Mouse (Mus musculus): ENCODE measurements around the gene Sez6l. TPM values are rescaled to one million over a fixed set of nuclear protein-coding genes. Genes with fewer than 3 reads are reported as not detected.

Sez6l gene
- total RNA-seq, 2 experiments from 2014 or later, result 174 to 177 TPM

DNA sequence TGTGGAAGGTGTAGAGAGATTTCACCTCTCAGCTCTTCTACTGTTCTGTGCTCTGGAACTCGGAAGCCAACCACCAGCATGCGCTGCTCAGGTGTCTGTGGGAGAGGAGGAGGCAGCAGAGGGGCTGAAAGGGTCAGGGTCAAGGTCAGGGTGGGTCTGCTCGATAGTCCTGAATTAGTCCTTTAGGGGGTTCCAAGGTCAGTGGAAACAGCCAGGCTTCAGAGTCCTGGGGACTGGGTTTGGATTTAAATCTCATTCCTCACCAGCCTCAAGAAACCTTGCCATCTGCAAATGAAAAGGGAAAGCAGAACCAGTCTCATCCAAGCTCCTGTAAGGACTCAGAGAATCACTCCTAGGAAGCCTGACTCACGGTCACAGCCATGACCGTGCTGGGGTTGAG, 67.1 kb downstream of the Sez6l start:
- no peak for TF ChIP-seq CTCF (IDR thresholded peaks at IDR 0.05)
- no peak for DNase-seq (ENCODE audit: extremely low spot score in 1 of 2, low spot score in 2 of 2)
- H3K4me3 ChIP-seq, result no peak overlapping the region
- H3K27ac ChIP-seq, result peak overlapping the region; percentile 73
- intact Hi-C loops (cut with DNase I), result no loop called here

DNA sequence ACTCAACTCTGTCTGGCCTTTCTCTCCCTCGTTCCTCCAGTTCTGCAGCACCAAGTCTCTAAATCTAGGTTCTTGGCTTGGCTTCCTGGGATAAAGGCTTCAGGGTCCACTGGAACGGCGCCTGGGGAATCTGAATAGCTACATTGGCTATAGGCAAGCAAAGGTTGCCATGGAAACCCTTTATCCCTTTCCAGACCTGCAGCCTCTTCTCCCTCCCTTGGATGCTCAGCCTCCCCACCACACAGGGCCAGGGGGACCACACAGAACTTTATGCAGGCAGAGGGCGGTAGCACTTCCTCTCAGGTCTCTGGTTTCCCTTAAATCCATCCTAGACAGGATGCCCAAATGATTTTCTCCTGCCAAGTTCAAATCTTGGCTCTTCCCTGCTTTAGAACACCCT, 71.4 kb downstream of the Sez6l start:
- Histone ChIP-seq H3K27ac (peak overlapping the region; percentile 3; the same call in 1 of the 2 replicates), H3K4me3 (no peak overlapping the region)
- intact Hi-C loops (cut with DNase I), result no loop called here
- no peak for DNase-seq (ENCODE audit: extremely low spot score in 1 of 2, low spot score in 2 of 2)
- no peak for TF ChIP-seq CTCF (IDR thresholded peaks at IDR 0.05)

DNA sequence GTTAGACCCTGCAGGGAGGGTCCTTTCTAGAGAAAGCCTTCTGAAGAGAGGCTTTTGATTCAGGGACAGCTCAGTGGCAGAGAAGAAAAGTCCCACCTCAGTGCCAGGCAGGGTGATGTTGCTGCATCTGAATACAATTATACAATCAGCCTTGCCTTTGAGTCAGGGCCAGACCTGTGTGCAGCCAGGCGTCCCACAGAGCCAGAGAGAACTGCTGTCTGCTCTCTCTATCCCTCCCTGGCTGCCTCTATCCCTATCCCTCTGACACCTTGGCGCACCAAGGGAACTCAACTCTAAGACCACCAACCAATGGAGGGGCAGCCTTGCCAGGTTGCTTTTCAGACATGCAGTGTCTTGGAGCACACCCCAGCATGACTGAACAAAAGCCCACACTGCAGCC, 75.6 kb downstream of the Sez6l start:
- DNase-seq (ENCODE audit: extremely low spot score in 1 of 2, low spot score in 2 of 2), result no peak
- no peak for TF ChIP-seq CTCF (IDR thresholded peaks at IDR 0.05)
- Histone ChIP-seq H3K4me3 (no peak overlapping the region), H3K27ac (peak overlapping the region; percentile 40)
- intact Hi-C loops (cut with DNase I), result loop anchor here (5.0 kb wide), 1 partner anchor 61 kb away; no protein-coding TSS in a partner anchor

DNA sequence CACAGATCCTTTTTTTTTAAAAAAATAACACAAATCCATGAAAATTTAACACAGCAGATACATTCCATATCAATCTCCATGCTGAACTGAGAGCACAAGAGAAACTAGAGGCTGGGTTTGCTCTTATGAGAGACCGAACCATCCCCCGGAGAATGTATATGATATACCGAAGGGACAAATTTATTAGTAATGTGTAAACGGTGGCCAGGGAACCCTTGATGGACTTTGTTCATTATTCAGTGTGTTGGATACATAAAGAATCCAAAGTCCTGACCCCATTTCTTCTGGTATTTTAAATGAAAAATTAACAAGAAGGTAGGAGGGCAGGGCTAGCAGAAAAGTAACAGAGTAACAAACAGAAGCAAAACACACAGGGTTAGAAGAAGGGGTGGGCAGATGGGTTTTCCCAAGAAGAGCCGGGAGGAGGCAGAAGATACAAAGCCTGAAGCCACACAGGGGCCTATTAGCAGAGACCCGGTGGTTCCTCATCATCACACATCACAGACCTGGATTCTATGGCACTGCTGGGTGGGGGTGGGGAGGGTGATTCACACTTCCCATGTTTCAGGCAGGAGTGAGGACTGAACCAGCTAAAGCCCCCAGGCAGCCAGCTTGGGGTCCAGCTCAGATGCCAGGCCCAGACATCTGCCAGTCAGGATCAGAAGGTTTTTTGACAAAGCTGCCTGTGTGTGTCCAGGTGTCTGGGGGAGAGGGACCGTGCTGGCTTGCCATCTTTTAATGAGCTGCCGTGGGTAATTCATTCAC, 76.9 kb downstream of the Sez6l start:
- no peak overlapping the region for H3K4me3 ChIP-seq
- intact Hi-C loops (cut with DNase I), result loop anchor here (5.0 kb wide), 1 partner anchor 62 kb away; no protein-coding TSS in a partner anchor
- TF ChIP-seq CTCF (IDR thresholded peaks at IDR 0.05), result no peak; the same call in 1 of the 2 replicates
- peak overlapping the region; percentile 42; the same call in 1 of the 2 replicates for H3K27ac ChIP-seq
- no peak for DNase-seq (ENCODE audit: extremely low spot score in 1 of 2, low spot score in 2 of 2)

DNA sequence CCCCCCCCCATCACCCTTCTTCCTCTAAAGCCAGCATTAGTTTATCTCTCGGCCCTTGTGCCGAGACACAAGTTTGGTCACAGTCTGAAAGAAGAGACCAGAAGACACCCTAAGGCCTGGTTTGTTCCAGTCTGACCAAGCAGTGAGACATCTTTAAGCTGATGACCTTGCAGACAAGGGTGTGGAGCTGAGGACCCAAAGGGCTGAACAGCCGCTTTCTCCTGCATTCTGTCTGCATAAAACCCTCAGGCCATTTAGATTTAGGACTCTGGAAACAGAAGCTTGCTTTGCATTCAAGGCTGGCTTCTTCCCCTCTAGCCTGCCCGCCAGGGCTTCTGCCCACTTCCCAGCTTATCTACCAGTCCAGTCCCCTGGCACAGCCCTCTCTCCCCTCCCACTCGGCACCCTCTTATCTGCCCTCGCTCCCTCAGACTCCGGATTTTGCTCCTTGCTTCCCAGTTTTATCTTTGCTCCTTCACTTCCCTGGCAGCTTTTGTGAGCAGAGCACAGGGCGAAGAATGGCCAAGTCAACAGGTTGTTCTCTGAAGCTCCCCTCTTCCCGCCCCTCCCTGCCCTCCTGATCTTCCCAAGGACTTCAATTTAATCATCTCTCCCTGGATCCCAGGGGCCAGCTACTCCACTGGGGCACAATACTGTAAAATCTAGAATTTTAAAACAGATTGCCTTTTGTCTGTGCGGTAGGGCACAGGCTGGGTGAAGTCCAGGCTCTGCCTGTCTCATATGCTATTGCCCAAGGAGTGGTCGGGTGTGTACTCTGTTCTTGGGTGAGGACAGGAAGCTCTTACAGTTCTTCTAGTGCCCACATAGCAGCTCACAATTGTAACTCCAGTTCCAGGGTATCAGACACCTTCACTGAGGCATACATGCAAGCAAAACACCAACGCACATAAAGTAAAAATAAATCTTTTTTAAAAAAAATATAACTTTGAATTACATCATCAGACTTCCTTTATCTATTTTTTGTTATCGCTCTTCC, 77.8 kb downstream of the Sez6l start:
- intact Hi-C loops (cut with DNase I), result no loop called here
- Histone ChIP-seq H3K27ac (no peak overlapping the region; the same call in 1 of the 2 replicates), H3K4me3 (no peak overlapping the region)
- TF ChIP-seq CTCF (IDR thresholded peaks at IDR 0.05), result no peak
- DNase-seq (ENCODE audit: extremely low spot score in 1 of 2, low spot score in 2 of 2), result no peak

DNA sequence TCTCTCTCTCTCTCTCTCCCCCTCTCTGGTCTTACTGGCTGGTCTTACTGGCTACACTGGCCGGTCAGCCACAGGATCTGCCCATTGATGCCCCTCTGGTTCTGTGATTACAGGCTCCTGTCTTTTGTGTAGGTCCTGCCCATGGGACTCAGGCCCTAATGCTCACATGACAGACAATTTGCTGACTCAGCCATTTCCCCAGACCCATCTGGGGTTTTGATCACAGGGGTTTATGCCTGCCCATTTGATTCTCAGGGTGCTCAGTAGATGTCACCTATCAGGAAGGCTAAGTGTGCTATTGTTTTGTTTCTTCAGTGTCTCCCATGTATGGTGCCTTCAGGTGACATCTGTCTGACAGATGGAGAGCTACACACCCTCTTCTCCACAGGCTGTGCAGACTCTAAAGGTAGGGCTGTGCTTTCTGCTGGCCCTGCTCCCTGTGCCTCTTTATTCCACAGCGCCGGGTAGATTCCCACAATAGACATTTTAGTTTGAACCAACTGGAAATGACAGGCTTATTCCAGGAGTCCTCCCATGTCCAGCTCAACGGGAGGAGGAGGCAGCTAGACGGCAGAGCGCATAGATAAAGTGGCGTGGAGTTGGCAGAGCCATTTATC, 80.1 kb downstream of the Sez6l start:
- Histone ChIP-seq H3K4me3 (no peak overlapping the region), H3K27ac (no peak overlapping the region)
- no peak for DNase-seq (ENCODE audit: extremely low spot score in 1 of 2, low spot score in 2 of 2)
- TF ChIP-seq CTCF (IDR thresholded peaks at IDR 0.05), result no peak
- intact Hi-C loops (cut with DNase I), result no loop called here

DNA sequence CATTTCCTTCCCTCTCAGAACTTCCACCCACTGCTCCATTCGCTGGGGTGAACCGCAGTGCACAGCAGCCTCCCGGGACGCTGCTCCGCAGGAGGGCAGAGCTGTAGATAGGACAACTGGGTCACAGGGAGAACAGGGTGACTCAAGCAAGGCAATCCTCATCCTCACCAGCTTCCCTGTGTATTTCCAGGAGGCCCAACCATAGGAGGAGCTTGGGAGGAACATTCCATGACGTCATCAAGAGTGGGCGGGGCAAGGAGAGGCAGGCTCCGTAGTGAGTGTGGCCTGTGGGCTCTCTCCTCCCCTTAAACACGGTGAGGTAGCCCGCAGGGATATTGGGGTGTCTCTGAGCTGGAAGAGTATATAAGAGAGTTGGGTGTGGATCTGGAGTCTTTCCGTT, 83.5 kb downstream of the Sez6l start:
- intact Hi-C loops (cut with DNase I), result no loop called here
- no peak overlapping the region for H3K4me3 ChIP-seq
- H3K27ac ChIP-seq, result peak overlapping the region; percentile 53; the same call in 1 of the 2 replicates
- no peak; the same call in 1 of the 2 replicates for TF ChIP-seq CTCF (IDR thresholded peaks at IDR 0.05)
- peak; percentile 60 for DNase-seq (ENCODE audit: extremely low spot score in 1 of 2, low spot score in 2 of 2)

DNA sequence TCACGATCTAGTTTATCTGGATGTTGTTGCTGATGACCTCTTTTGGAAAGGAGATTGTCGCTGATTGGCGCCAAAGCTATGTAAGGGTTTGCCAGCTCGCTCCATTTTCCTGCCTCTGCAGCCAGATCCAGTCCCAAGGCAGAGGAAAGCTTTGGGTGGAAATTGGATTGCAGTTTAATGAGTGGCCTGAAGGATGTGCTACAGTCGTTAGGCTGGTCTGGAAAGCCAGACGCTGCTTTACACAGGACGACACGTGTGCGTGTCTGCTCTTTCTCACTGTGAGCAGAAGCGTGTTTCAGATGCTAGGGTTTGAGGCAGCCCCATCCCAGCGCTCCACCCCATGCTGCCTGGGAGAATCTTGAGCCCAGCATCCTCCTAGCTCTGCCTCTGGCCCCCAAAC, 85.5 kb downstream of the Sez6l start:
- intact Hi-C loops (cut with DNase I), result no loop called here

DNA sequence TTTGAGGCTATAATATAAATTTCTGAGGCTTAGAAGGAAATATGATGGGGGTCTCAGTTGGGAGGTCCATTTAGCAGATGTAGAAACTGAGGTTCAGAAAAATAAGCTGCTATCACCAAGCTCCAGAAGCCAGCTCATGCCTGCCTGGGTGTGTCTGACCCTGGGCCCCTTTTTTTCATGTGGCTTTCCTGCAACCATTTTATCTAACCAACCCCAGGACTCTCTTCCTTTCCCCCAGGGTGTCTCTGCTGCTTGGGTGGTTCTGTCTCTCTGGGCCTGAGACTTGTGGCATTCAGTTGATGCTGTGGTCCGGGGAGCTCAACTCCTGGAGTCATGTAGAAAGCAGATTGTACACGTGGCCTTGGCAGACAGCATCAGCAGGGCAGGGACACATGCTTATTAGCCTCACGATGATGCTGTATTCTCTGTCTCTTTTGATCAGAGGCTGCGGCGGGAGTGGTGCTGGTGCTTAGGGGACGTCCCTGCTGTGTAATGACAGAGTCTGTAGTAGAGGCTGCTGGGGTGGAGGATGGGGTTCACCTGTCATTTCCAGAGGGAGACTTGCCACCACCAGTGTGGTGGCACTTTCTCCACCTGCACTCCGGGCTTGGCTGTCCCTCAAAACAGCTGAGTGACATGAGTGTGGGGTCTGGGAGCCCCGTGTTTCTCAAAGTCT, 88.7 kb downstream of the Sez6l start:
- Histone ChIP-seq H3K4me3 (no peak overlapping the region), H3K27ac (no peak overlapping the region)
- DNase-seq (ENCODE audit: extremely low spot score in 1 of 2, low spot score in 2 of 2), result no peak
- no peak for TF ChIP-seq CTCF (IDR thresholded peaks at IDR 0.05)
- intact Hi-C loops (cut with DNase I), result no loop called here

More for the DNA sequence above, 85.5 kb downstream of the Sez6l start:
- H3K27ac ChIP-seq, result no peak overlapping the region
- no peak for DNase-seq (ENCODE audit: extremely low spot score in 1 of 2, low spot score in 2 of 2)
- no peak overlapping the region for H3K4me3 ChIP-seq
- peak; percentile 32 for TF ChIP-seq CTCF (IDR thresholded peaks at IDR 0.05)

DNA sequence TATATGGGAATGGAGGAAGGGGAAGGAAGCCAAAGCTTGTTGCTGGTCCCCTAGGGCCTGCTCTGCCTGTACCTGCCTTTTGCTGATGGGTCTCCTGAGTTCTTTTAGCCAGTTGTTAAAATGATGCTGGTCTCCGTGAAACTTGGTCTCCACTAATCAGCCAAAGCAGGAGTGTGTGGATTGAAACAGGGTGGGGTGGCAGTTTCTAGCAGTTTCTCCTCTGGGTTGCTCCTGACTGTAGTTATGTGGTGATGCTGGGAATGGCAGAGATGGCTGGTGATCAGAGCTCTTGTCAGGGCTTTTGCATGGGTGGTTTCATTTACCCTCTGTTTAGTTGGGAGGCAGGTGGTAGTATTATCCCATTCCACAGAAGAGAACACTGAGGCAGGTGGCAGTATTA, 89.5 kb downstream of the Sez6l start:
- Histone ChIP-seq H3K27ac (no peak overlapping the region), H3K4me3 (no peak overlapping the region)
- no peak for TF ChIP-seq CTCF (IDR thresholded peaks at IDR 0.05)
- intact Hi-C loops (cut with DNase I), result no loop called here
- no peak for DNase-seq (ENCODE audit: extremely low spot score in 1 of 2, low spot score in 2 of 2)

DNA sequence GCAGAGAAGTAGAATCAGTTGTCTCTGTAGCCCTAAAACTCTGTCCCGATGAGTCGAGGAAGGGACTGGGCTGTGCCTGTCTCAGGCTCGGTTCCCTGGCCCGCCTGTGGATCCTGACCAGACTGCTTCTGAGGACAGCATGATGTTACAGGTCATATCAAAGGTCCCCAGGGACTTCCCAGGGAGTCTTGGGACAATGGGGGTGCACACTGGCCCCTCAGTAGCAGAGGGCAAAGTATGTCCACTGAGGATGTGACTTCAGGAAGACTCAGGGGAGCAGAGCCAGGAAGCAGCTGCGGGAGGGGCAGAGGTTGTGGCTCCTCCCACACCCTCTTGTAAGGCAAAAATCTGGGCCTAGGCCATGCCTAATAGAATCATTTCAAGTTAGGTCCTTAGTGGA, 90.6 kb downstream of the Sez6l start:
- TF ChIP-seq CTCF (IDR thresholded peaks at IDR 0.05), result no peak
- intact Hi-C loops (cut with DNase I), result no loop called here
- H3K4me3 ChIP-seq, result no peak overlapping the region
- H3K27ac ChIP-seq, result no peak overlapping the region
- no peak for DNase-seq (ENCODE audit: extremely low spot score in 1 of 2, low spot score in 2 of 2)
